Mouse (Mus musculus) yolk sac, embryonic 10.5 days (tissue): Measurements from ENCODE around the gene Mat2b.

Source experiments
- DNase-seq: peaks from one replicate; pipeline ENCODE4 v3.0.0-alpha.2; 2017; ENCODE audit warnings: low spot score

The Mat2b gene

GRCm38 (mm10) chr11:40649726-40650445 is 45.1 kb downstream of the Mat2b start:
- no peak for DNase-seq

DNA sequence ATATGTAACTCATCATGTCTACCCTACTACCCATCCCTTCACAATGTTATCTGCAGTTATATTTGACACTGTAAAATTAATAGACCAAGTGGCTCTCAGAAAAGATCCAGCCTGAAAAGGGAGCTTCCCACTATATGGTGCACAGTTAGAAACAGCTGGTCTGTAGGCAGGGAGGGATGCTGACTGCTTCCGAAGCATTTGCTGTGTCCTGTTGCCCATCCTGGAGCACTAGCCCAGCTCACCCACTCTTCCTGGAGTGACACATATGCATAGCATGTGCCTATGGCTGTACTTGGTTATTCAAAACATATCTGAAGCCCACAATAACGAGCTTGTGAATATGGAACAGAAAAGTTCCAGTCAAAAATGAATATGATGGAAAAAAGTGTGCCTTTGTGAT is 47.8 kb downstream of the Mat2b start:
- DNase-seq: no peak
